Mouse (Mus musculus) c-Kit-negative CD71-positive TER-119-positive erythroid progenitor cells, embryonic 14.5 days (primary cell): ENCODE data around the gene Usp47.

ENCODE experiments used
- DNase-seq: peaks from one replicate; pipeline ENCODE4 v3.0.0-alpha.2; 2013; ENCODE audit warnings: low read depth, low spot score

Gene Usp47

DNA sequence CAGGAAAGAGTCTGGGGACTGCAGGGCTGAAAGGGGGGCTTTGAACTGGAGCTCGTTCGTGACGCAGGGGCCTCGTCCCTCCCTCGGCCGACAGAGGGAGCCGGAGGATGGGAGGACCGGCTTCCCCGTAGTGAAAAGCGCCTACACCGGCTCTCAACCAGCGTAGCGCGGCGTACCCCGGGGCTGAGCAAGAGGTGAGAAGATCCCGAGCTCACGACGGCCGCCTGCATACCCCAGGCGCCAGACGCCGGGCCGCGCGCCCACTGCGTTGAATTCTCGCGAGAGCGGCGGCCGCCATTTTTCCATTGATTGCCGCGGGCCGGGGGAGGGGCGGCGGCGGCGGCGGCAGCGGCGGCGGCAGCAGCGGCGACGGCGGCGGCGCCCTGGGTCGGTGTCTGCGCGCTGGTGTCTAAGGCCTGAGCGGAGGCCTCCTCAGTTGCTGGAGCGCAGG is at the start of gene Usp47:
Usp47 (plus strand) TSS at position 355 of the 451 bp plus-strand sequence.
- DNase-seq = peak; percentile 67

DNA sequence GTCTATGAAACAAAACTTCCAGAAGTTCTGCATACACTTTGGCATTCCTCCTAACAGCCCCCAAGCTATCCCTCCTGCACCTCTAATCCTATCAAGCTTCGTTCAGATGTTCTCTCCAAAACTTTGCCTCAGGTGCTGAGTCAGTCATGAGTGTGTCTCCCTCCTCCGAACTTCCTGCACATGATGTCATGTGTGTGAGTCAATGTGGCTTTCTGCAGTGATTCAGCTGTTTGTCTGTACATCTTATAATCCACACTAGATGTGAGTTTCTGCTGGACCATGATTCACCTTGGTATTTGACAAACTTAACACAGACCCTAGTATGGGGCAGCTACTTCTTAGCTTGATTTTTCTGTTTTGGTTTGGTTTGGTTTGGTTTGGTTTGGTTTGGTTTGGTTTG is 46.9 kb upstream of the Usp47 start:
- DNase-seq = no peak

DNA sequence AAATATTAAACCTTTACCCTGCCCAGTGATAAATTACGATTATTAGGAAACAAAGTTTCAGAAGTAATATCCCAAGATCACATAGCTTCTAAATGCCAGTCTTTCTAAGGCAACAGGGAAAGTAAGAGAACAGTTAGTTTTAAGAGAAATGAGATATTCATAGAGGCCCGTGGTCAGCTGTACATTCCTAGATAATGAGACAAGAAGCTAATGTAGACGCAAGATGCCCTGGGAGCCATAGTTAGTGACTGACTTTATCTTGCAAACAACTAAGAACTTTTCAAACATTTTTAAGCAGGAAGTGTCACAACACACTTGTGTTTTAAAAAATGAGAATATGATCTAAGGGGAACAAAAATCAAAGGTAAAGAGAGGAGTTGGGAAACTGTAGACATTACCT is 45.4 kb upstream of the Usp47 start:
- no peak for DNase-seq

DNA sequence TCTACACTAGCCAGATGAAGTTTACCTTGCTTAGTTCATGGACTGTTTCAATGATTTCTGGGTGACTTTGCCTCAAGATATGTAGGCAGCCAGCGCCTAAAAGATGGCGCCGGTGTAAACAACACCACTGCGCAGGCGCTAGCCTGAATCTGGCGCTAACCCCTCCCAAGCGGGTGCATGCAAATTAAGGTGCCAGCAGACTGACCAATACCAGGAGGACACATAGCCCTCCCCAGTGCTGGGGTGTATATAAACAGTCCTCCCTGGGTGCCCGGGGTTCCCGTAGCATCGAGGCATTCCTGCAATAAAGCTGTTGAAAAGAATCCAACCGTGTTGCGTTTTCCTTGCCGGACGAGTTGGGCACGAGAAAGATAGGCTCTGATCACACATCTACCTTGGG is 41.0 kb upstream of the Usp47 start:
- DNase-seq = no peak

- DNase-seq = no peak
Measured at GRCm38 (mm10) chr7:111984530-111984929, 38.8 kb upstream of the Usp47 start.

GRCm38 (mm10) chr7:111985266-111985665 is 38.0 kb upstream of the Usp47 start:
- DNase-seq = no peak

DNA sequence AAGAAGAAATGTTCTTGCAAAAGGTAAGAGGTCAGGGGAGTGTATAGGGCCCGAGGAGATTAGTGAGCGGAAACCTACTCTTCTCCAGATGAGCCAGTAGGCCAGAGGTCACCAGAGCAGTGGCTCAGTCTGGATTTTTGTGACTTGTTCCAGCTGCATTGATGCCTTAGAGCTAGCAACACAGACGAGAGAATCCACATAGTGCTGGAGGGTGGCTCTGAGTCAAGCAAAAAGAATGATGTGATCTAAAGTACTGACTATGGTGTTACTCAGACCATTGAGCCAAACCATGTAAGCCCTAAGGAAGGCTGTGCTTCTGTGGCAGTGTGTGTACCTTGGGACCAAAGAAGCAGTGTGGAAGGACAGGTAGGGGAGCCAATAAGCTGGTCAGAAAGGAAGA is 36.4 kb upstream of the Usp47 start:
- DNase-seq = no peak

DNA sequence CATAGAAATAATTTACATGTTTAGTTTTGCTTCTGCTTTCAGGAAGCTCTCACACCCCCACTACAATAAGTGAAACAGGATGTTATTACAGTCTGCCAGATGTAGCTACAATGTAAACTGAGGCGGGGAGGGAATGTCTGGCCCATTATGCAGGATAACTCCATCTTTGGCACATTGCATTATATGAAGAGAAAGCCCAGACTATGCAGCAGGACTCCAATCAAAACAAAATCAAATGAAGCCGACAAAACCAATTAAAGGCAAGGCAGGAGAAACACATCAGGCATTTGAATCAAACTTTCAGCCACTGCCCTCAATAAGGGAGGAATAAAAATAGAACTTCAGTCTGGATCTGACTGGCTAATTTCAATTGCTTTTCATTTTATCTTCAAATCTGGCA is 25.9 kb upstream of the Usp47 start:
- DNase-seq = no peak

GRCm38 (mm10) chr7:111998446-111999004 is 24.8 kb upstream of the Usp47 start:
- DNase-seq = no peak

DNA sequence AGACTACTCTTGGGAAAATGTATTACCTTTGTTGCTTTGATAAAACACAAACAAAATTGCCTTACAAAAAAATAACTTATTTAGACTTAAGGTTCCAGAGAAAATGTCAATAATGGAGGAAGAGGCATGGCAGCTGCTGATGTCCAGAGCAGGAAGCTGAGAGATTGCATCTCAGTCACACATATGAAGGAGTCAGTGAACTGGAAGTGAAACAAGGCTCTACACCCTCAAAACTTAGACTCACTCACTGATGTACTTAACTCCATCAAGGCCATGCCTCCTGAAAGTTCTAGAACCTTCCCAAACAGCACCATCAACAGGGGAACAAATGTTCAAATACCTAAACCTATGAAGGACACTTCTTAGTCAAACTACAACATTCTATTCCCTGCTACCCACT is 23.9 kb upstream of the Usp47 start:
- no peak for DNase-seq

DNA sequence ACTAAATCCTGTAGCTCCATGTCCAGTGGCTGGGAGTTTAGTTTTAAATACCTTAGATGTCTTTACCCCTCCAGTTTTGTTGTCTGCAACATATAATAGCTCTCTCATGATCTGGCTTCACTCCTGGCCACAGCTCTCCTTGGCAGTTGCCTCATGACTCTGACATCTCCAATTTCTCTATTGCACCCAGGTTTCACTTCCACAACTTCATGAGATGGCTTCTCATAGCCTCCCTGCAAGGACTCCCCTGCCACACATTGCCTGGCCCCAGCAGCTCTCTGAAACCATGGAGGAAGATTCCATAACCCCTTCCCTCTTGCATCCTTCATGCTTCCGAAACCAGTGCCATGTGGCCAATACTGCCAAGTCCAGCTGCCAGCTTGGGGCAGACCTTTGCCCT is 23.1 kb upstream of the Usp47 start:
- DNase-seq = no peak

- DNase-seq = no peak
Measured at GRCm38 (mm10) chr7:112010511-112010910, 12.8 kb upstream of the Usp47 start.

- DNase-seq = no peak
Measured at GRCm38 (mm10) chr7:112010976-112011375, 12.3 kb upstream of the Usp47 start.

GRCm38 (mm10) chr7:112012102-112012501 is 11.2 kb upstream of the Usp47 start:
- DNase-seq = no peak

- no peak for DNase-seq
Measured at GRCm38 (mm10) chr7:112012621-112013177, 10.6 kb upstream of the Usp47 start.

DNA sequence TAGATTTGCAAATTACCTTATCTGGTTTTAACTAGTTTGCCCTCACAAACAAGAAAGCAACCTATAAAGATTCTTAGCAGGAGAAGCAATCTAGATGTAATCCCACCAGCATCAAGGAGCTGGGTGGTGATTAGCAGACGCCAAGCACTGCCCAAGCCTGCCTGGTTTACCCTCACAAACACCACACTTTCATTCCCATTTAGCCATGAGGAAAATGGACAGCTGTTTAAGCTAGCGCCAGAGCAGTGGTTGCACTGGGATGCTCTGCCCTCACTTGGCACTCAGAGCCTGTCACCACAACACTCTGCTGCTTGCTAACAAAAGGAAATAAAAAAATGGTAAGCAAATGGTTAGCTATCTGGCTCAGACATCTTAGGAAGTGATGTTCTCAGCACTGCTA is 9.2 kb upstream of the Usp47 start:
- no peak for DNase-seq

DNA sequence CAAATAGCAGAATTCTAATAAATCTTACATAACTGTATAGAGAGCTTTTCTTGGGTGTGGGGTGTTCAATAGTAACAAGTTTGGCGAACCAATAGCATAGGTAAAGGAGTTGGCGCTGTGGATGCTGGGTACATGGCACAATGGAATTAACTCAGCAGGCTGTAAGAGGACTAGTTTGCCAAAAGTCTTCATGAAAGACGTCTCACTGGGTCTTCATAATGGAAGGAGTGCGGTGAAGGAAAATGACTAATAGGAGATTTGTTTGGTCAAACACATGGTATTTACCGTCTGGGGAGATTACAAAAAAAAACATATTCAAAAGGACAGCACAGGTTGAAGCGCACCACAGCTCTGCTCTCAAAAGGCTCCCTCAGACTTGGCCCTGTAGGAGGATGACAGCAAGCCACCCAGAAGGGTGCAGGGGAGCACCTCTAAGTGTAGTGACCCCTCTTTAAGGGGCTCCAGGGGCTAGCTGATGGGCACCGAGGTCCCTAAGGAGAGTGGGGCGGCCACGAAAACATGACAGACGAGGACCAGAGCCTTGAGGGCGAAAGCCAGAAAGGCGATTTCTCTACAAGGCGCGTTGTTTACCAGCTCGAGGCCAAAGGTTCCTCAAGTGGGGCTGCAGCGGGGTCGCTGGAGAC is 676 bp upstream of the Usp47 start:
- DNase-seq = no peak

- peak; percentile 48 for DNase-seq
Measured at GRCm38 (mm10) chr7:112023601-112024445, 519 bp downstream of the Usp47 start.

- no peak for DNase-seq
Measured at GRCm38 (mm10) chr7:112024446-112024730, 1.1 kb downstream of the Usp47 start.

GRCm38 (mm10) chr7:112024856-112025255 is 1.6 kb downstream of the Usp47 start:
- DNase-seq = peak; percentile 11

GRCm38 (mm10) chr7:112030594-112030993 is 7.3 kb downstream of the Usp47 start:
- DNase-seq = no peak

- no peak for DNase-seq
Measured at GRCm38 (mm10) chr7:112035804-112036203, 12.5 kb downstream of the Usp47 start.

GRCm38 (mm10) chr7:112036636-112037035 is 13.3 kb downstream of the Usp47 start:
- DNase-seq = no peak
